Comparison of ENCODE assay signal across 22 mouse cellular contexts in genomic region chr9:96035371-96036086, GRCm38 (mm10).
DNase-seq lines count a peak whose midpoint lies in the region; ATAC-seq and TF ChIP-seq lines count a peak whose summit lies in the region.
"Had no signal": no experiment of that assay in that cellular context is flagged by ENCODE, and none has a peak within 500 bp of the region (broad histone marks: within the 10 kb centered on the region; RNA-seq: fewer than 3 reads in every experiment).

No protein-coding gene starts in this region.

- H3K27ac ChIP-seq in bone marrow macrophage, adult 2 months (ENCODE audit: insufficient read depth, low read depth, low read length): peak overlapping the region; percentile 82
- peak overlapping the region; percentile 48 for H3K27ac ChIP-seq in macrophage
- no peak overlapping the region for H3K27ac ChIP-seq in hindbrain, postnatal 0 days
- H3K27ac ChIP-seq: forebrain, embryonic 15.5 days; heart, adult 2 months; hindbrain, embryonic 12.5 days; hindbrain, embryonic 15.5 days; intestine, embryonic 15.5 days had no signal

- H3K36me3 ChIP-seq in macrophage (ENCODE audit: inconsistent target): peaks cover 39% of the 10 kb centered on the region
- H3K36me3 ChIP-seq in hindbrain, postnatal 0 days (ENCODE audit: insufficient read depth, low read length): peaks cover 46% of the 10 kb centered on the region

- no peak overlapping the region for H3K4me2 ChIP-seq in hindbrain, postnatal 0 days (ENCODE audit: low read depth, low read length)
- H3K4me2 ChIP-seq: forebrain, embryonic 15.5 days; heart, embryonic 11.5 days; hindbrain, embryonic 12.5 days; hindbrain, embryonic 15.5 days; intestine, embryonic 15.5 days had no signal

- WGBS in macrophage (ENCODE audit: missing documents): 41% methylated on average over 3 of the region's 3 CpGs
- 87% methylated on average over 3 of the region's 3 CpGs for WGBS in hindbrain, postnatal 0 days

- H3K4me1 ChIP-seq in bone marrow macrophage, adult 2 months (ENCODE audit: control insufficient read depth, insufficient read depth, low read length): peaks cover 23% of the 10 kb centered on the region
- H3K4me1 ChIP-seq in hindbrain, postnatal 0 days (ENCODE audit: insufficient read depth, low read length): no peaks in the 10 kb centered on the region
- H3K4me1 ChIP-seq: forebrain, embryonic 15.5 days; hindbrain, embryonic 12.5 days; hindbrain, embryonic 15.5 days; intestine, embryonic 15.5 days had no signal

- no peak overlapping the region for H3K9ac ChIP-seq in hindbrain, postnatal 0 days (replicated peaks; ENCODE audit: low read length)
- H3K9ac ChIP-seq: forebrain, embryonic 15.5 days; hindbrain, embryonic 12.5 days; hindbrain, embryonic 15.5 days; intestine, embryonic 15.5 days had no signal

- H3K9me3 ChIP-seq in hindbrain, postnatal 0 days (ENCODE audit: low read length): no peaks in the 10 kb centered on the region
- H3K9me3 ChIP-seq: forebrain, embryonic 15.5 days; hindbrain, embryonic 12.5 days; hindbrain, embryonic 15.5 days; intestine, embryonic 15.5 days had no signal

- no peaks in the 10 kb centered on the region for H3K27me3 ChIP-seq in hindbrain, postnatal 0 days (ENCODE audit: insufficient read depth, low read length)
- H3K27me3 ChIP-seq: forebrain, embryonic 15.5 days; hindbrain, embryonic 12.5 days; hindbrain, embryonic 15.5 days; intestine, embryonic 15.5 days had no signal

- no peaks in the 10 kb centered on the region for H3K79me2 ChIP-seq in macrophage (ENCODE audit: inconsistent target)

- TF ChIP-seq POLR2A in bone marrow macrophage, adult 2 months (IDR thresholded peaks at IDR 0.05; ENCODE audit: borderline replicate concordance, low read depth, low read length): no peak

- H3K4me3 ChIP-seq in bone marrow macrophage, adult 2 months (ENCODE audit: insufficient read depth, low read length): 0 out of 2 replicates have a peak overlapping the region, but pooled peaks have one; percentile 7
- H3K4me3 ChIP-seq in macrophage (ENCODE audit: inconsistent target): no peak overlapping the region
- H3K4me3 ChIP-seq in hindbrain, postnatal 0 days (ENCODE audit: low read length): no peak overlapping the region
- H3K4me3 ChIP-seq: forebrain, embryonic 15.5 days; heart, adult 2 months; hindbrain, embryonic 12.5 days; hindbrain, embryonic 15.5 days; intestine, embryonic 15.5 days had no signal

- DNase-seq in A20 (ENCODE audit: low read depth, low spot score): peak; percentile 75
- no peak for DNase-seq in cerebellum, postnatal 10 days
- no peak for DNase-seq in hindbrain, postnatal 0 days (ENCODE audit: low spot score)
- DNase-seq in thymus, postnatal 4 days: no peak
- DNase-seq: adrenal gland, adult 8-10 months; adrenal gland, postnatal 25 days; cerebellum, adult 18-20 months; cerebellum, adult 9-10 months; cerebellum, postnatal 25 days; embryo, embryonic 11 days; gastrocnemius, postnatal 25 days; heart, adult 2 months had no signal

- no peak for TF ChIP-seq CTCF in bone marrow macrophage, adult 2 months (IDR thresholded peaks at IDR 0.05; ENCODE audit: low read depth, low read length)
- no peak for TF ChIP-seq CTCF in hindbrain, postnatal 0 days (IDR thresholded peaks at IDR 0.05; ENCODE audit: low read depth)

- ATAC-seq in monocyte, adult 5-6 weeks (replicated peaks; ENCODE audit: insufficient number of reproducible peaks, low FRiP score, low TSS enrichment, poor library complexity, severe bottlenecking): 0 out of 2 replicates have a peak, but pooled peaks have one; percentile 43
- no peak for ATAC-seq in hindbrain, postnatal 0 days
- ATAC-seq: activated CD4-positive, CD25-positive, alpha-beta regulatory T cell, adult 4 months; CD4-positive, CD25-positive, alpha-beta regulatory T cell, adult 4 months; forebrain, embryonic 15.5 days; intestine, embryonic 15.5 days had no signal
